Mouse (Mus musculus) natural killer cell, adult 2 months (primary cell): ENCODE measurements around the gene Ptx4.
"Not testable (repeated sequence)": the region's sequence is repeated elsewhere in the genome, so short reads cannot be mapped to it uniquely, and the experiment has no call there.

Experiments used
- DNase-seq, 2 experiments: peaks; one replicate each; pipeline ENCODE4 v3.0.0; 2022; ENCODE audit warnings: low spot score in 2 of 2

Gene Ptx4

GRCm38 (mm10) chr17:25115664-25116432, 4.7 kb upstream of the Ptx4 start, which contains the start of gene Telo2:
TSS of gene Telo2 (minus strand) at chr17:25115967.
- peak; percentile 93 for DNase-seq

- DNase-seq, result peak; percentile 50 to 51
Measured at GRCm38 (mm10) chr17:25117263-25117662, 3.3 kb upstream of the Ptx4 start.

GRCm38 (mm10) chr17:25123979-25124378, 3.4 kb downstream of the Ptx4 start:
- peak; percentile 38 to 52 for DNase-seq

- not testable (repeated sequence) for DNase-seq
Measured at GRCm38 (mm10) chr17:25125442-25126060, 5.0 kb downstream of the Ptx4 start.

- DNase-seq, result no peak
Measured at GRCm38 (mm10) chr17:25127079-25127478, 6.5 kb downstream of the Ptx4 start.

GRCm38 (mm10) chr17:25127681-25128080, 7.1 kb downstream of the Ptx4 start:
- DNase-seq, result no peak

- no peak for DNase-seq
Measured at GRCm38 (mm10) chr17:25130060-25130459, 9.5 kb downstream of the Ptx4 start.

- peak; percentile 79 to 91 for DNase-seq
Measured at GRCm38 (mm10) chr17:25133275-25133698, 12.7 kb downstream of the Ptx4 start, which contains the start of gene Clcn7. TSS of gene Clcn7 (plus strand) at chr17:25133391.

GRCm38 (mm10) chr17:25135622-25136021, 15.1 kb downstream of the Ptx4 start:
- no peak for DNase-seq

GRCm38 (mm10) chr17:25138803-25139202, 18.2 kb downstream of the Ptx4 start:
- no peak for DNase-seq

GRCm38 (mm10) chr17:25139960-25140359, 19.4 kb downstream of the Ptx4 start:
- no peak for DNase-seq

- DNase-seq, result no peak
Measured at GRCm38 (mm10) chr17:25162161-25162560, 41.6 kb downstream of the Ptx4 start, which contains the start of gene Ccdc154. TSS of gene Ccdc154 (plus strand) at chr17:25162461.

GRCm38 (mm10) chr17:25163387-25163786, 42.8 kb downstream of the Ptx4 start:
- no peak for DNase-seq

GRCm38 (mm10) chr17:25164770-25165169, 44.2 kb downstream of the Ptx4 start:
- DNase-seq, result no peak

GRCm38 (mm10) chr17:25165970-25166671, 45.6 kb downstream of the Ptx4 start:
- no peak for DNase-seq

- no peak for DNase-seq
Measured at GRCm38 (mm10) chr17:25169706-25170105, 49.1 kb downstream of the Ptx4 start.

- no peak for DNase-seq
Measured at GRCm38 (mm10) chr17:25172558-25172957, 52.0 kb downstream of the Ptx4 start.
